Mouse (Mus musculus) embryonic stem cell, embryonic (primary cell): Measurements from ENCODE around the gene Gm20388.

Experiments used
- CTCF ChIA-PET, 4 experiments: fragments of 300-600 bp in 2 of 4; fragments of 350-600 bp in 2 of 4; sonication (Branson Sonifier 250); formaldehyde crosslinking; loops; one replicate each; lab custom pipeline; 2022; ENCODE audit warnings: inconsistent platforms in 2 of 4; lab: Charles Lee
- POLR2A ChIA-PET, 4 experiments: fragments of 300-600 bp in 2 of 4; fragments of 350-600 bp in 2 of 4; sonication (Branson Sonifier 250); formaldehyde crosslinking; loops; one replicate each; lab custom pipeline; 2022; ENCODE audit warnings: antibody characterized with exemption in 4 of 4, inconsistent platforms in 1 of 4; lab: Charles Lee

The Gm20388 gene

GRCm38 (mm10) chr8:122789796-122790195, 2879.2 kb downstream of the Gm20388 start:
- CTCF ChIA-PET, result interaction anchor here in 2 of 4 experiments (0.6 to 0.7 kb wide), 2 partner anchors 129 to 209 kb away, joined by 3 read pairs; no protein-coding TSS in a partner anchor
- POLR2A ChIA-PET, result interaction anchor here in 3 of 4 experiments (0.5 to 0.7 kb wide), 3 partner anchors 14 to 1070 kb away, joined by 3 to 4 read pairs (median 3); no protein-coding TSS in a partner anchor

GRCm38 (mm10) chr8:122793375-122794174, 2882.9 kb downstream of the Gm20388 start:
- POLR2A ChIA-PET, result no interaction called here
- CTCF ChIA-PET, result interaction anchor here in 1 of 4 experiments (0.6 kb wide), 1 partner anchor 7 kb away, joined by 4 read pairs; no protein-coding TSS in a partner anchor

- ChIA-PET POLR2A (no interaction called here), CTCF (no interaction called here)
These were observed 2883.5 kb downstream of the Gm20388 start for GRCm38 (mm10) chr8:122794175-122794454.

- CTCF ChIA-PET, result interaction anchor here in 1 of 4 experiments (1.3 kb wide), 1 partner anchor 9 kb away, joined by 3 read pairs; no protein-coding TSS in a partner anchor
- POLR2A ChIA-PET, result interaction anchor here in 2 of 4 experiments (0.6 to 1.7 kb wide), 4 partner anchors 15 to 412 kb away, joined by 3 to 6 read pairs (median 3); no protein-coding TSS in a partner anchor
These were observed 2893.5 kb downstream of the Gm20388 start for GRCm38 (mm10) chr8:122803906-122804761.

- ChIA-PET CTCF (no interaction called here), POLR2A (no interaction called here)
These were observed 2894.7 kb downstream of the Gm20388 start for GRCm38 (mm10) chr8:122805349-122805748.

DNA sequence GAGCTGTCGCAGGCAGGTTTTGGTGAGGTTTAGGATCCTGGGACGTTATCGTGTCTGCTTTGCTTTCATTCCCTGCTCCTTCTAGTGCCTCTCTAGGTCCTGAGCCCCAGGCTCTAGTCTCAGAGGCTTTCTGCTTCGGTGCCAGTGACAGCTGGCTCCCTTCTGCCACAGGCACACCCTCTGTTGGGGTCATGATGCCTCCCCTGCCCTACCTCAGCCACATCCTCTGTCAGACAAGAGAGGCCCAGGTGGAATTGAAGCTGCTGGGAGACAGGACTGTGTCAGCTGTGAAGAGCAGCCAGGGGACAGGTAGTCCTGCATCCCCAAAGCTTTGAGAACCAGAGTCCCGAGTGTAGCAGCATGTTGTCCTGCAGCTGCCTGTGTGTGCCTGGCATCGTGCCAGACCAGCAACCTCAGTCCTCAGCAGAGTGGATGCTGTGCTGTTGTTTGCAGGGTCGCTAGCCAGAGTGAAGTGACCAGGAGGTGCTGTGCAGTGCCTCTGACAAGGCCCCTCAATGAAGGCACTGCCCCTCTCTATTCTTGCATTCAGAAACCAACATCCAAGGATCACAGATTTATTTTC, 2896.4 kb downstream of the Gm20388 start:
- ChIA-PET POLR2A (interaction anchor here in 1 of 4 experiments (0.7 kb wide), 1 partner anchor 108 kb away, joined by 3 read pairs; the partner anchor contains the start of gene Cbfa2t3), CTCF (interaction anchor here in 2 of 4 experiments (0.5 to 1.0 kb wide), 3 partner anchors 147 to 248 kb away, joined by 3 to 4 read pairs (median 3); no protein-coding TSS in a partner anchor)

DNA sequence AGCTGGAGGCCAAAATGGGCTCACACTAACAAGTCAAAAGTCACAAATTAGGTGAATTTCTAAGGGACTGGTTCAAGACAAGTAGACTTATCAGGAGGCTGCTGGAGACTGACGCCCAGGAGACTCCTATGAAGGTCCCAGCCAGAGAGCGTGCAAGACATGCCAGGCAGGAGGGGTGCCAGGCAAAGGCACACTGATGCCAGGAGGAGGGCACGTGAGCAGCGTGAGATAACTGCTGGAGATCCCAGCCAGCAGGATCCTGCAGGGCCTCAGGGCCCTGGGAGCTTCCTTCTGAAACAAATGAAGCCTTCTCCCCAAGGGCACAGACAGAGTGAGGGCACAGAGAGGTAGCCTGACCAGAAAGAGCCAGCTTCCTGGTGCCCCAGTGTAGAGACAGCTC, 2897.3 kb downstream of the Gm20388 start:
- ChIA-PET POLR2A (no interaction called here), CTCF (interaction anchor here in 1 of 4 experiments (0.5 kb wide), 1 partner anchor 26 kb away, joined by 3 read pairs; no protein-coding TSS in a partner anchor)

DNA sequence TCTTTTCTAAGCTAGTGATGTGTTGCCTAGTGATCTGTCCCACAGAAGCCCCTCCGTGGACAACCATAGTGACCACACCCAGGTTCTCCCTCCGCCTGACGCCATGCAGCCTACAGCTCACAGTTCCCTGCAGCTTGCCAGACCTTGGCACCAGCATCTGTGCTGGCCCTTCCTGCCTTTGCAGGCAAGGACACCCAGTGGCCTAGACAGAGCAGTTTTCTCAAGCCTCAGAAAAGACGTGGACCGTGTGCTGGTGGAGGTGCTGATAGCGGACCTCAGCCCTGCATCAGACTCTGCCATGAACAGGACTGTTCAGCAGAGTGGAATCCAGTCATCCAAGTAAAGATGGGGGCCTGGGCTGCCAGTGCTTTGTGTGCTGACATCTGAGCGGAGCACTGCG, 2899.7 kb downstream of the Gm20388 start:
- ChIA-PET CTCF (no interaction called here), POLR2A (interaction anchor here in 1 of 4 experiments (1.5 kb wide), 1 partner anchor 425 kb away, joined by 3 read pairs; the partner anchor contains the start of gene Spata2l)

- POLR2A ChIA-PET, result interaction anchor here in 3 of 4 experiments (0.6 to 2.4 kb wide), 7 partner anchors 34 to 825 kb away, joined by 3 to 5 read pairs (median 3); partner anchors contain the start of genes Acsf3 (in 1 of the 3) and Spata2l (in 1 of the 3)
- CTCF ChIA-PET, result interaction anchor here (0.6 to 1.7 kb wide), 9 partner anchors 18 to 473 kb away, joined by 3 to 8 read pairs (median 4); partner anchors contain the start of gene Cdt1 (in 1 of the 4)
These were observed 2901.3 kb downstream of the Gm20388 start for GRCm38 (mm10) chr8:122811870-122812494.

- ChIA-PET POLR2A (interaction anchor here in 3 of 4 experiments (0.6 to 2.4 kb wide), 7 partner anchors 35 to 826 kb away, joined by 3 to 5 read pairs (median 3); partner anchors contain the start of gene Acsf3 (in 1 of the 3)), CTCF (interaction anchor here (0.5 to 1.7 kb wide), 18 partner anchors 9 to 474 kb away, joined by 3 to 9 read pairs (median 4); partner anchors contain the start of genes Cdt1 (in 1 of the 4) and Pabpn1l (in 1 of the 4))
These were observed 2902.1 kb downstream of the Gm20388 start for GRCm38 (mm10) chr8:122812610-122813250.

DNA sequence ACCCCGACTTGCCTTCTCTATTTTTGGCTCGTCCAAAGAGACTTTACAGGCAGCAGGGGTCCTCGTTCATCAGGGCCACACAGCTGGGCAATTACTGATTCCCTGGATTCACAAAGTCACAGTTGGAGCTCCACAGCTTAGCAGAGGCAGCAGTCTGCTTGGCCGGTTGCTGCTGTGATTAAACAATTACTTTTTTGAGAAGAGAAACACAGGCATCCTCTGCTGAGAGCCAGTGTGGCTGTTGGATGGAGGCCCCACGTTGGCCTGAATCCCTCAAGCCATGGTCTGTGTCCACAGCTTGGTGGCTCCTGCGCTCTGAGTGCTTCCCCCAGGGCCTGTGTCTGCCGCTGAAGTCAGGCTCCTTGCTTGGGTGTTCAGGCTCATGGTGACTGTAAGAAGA, 2904.0 kb downstream of the Gm20388 start:
- POLR2A ChIA-PET, result interaction anchor here in 1 of 4 experiments (0.6 to 0.7 kb wide), 2 partner anchors 133 to 156 kb away, joined by 3 read pairs; no protein-coding TSS in a partner anchor

GRCm38 (mm10) chr8:122816965-122817364, 2906.3 kb downstream of the Gm20388 start:
- ChIA-PET POLR2A (no interaction called here), CTCF (interaction anchor here in 1 of 4 experiments (0.9 kb wide), 1 partner anchor 97 kb away, joined by 3 read pairs; no protein-coding TSS in a partner anchor)

More for the DNA sequence above, 2904.0 kb downstream of the Gm20388 start:
- CTCF ChIA-PET, result interaction anchor here in 1 of 4 experiments (0.6 kb wide), 1 partner anchor 256 kb away, joined by 3 read pairs; no protein-coding TSS in a partner anchor

DNA sequence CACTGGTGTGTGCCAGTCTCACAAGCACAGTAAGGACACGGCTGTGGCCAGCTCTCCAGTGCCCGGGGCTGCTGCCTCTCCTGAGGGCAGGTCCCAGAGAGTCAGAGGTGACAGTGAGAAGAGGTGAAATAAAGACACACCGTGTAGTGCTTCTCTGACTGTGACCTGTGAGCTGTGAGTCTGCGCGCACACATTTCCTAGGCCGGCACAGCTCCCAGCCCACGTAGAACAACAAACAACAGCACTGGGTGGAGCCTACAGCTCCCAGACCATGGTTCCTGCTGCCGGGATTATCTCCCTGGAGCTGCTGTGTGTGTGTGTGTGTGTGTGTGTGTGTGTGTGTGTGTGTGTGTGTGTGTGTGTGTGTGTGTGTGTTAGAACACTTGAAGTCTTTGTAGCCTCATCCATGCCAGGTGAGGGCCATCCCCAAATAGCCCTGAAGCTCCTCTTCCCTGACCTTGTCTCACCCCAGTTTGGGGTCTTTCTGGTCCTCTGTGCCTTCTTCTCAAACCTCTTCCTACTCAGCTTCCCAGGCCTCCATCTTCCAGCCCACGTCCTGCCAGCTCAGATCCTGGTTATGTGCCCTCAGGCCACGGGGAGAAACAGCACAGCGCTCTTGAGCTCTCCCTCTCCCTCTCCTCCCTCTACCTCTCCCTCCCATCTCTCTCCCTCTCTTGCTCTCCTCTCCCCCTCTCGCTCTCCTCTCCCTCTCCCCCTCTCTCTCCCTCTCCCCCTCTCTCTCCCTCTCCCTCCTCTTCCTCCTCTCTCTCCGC, 2907.3 kb downstream of the Gm20388 start:
- POLR2A ChIA-PET, result interaction anchor here in 3 of 4 experiments (0.6 to 0.7 kb wide), 3 partner anchors 10 to 286 kb away, joined by 3 read pairs; no protein-coding TSS in a partner anchor

DNA sequence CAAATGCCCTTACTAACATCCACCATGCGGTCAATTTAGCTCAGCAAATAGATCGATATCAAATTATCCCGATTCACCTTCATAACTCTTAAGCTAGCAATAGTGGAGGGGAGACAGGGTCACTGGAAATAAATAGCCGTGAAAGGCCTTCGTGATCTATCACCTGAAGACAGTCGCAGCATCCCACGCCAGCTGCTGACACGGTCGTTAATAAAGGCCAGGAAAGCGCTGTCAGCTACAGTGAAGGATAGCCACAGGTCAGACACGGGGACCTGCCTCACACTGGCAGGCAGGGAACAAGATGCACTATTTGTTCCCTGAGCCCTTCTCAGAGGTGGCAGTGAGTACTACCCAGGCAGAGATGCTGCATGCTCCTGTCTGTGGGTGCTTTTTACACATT, 2909.1 kb downstream of the Gm20388 start:
- CTCF ChIA-PET, result no interaction called here

More for the DNA sequence above, 2907.3 kb downstream of the Gm20388 start:
- CTCF ChIA-PET, result interaction anchor here (0.6 to 1.1 kb wide), 9 partner anchors 12 to 568 kb away, joined by 3 to 18 read pairs (median 3); no protein-coding TSS in a partner anchor

GRCm38 (mm10) chr8:122824571-122824970, 2913.9 kb downstream of the Gm20388 start:
- ChIA-PET POLR2A (interaction anchor here in 1 of 4 experiments (0.7 to 1.1 kb wide), 2 partner anchors 10 to 982 kb away, joined by 3 to 4 read pairs; no protein-coding TSS in a partner anchor), CTCF (interaction anchor here in 2 of 4 experiments (0.8 to 1.4 kb wide), 2 partner anchors 10 kb away, joined by 3 to 4 read pairs; no protein-coding TSS in a partner anchor)

More for the DNA sequence above, 2909.1 kb downstream of the Gm20388 start:
- POLR2A ChIA-PET, result interaction anchor here in 1 of 4 experiments (1.4 kb wide), 1 partner anchor 11 kb away, joined by 3 read pairs; no protein-coding TSS in a partner anchor
